Mouse (Mus musculus): ENCODE data around the gene Tnrc6b. TPM values are rescaled to one million over a fixed set of nuclear protein-coding genes. Genes with fewer than 3 reads are reported as not detected.
A peak's percentile ranks its signal among the peaks of the same experiment; 100 is the strongest.

The Tnrc6b gene
- polyA plus RNA-seq, 1 experiment from 2014 or later: 9.6 TPM

DNA sequence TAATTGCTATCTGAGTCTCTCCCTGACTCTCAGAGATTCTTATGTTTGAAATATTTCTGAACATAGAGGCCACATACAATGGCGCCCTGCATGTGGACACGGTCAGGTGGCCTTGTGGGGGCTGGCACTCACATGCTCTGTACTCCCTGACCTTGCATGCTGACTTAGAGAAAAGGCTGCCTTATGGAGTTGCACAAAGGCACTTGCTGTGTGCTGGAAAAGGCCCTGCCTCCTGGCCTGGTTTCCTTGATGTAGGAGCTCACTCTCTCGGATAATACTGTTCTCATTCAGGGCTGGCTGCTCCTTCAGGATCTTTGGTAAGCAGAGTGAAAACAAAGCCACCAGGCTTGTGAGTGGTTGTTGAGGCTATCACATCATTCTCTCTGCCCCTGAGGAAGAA lies 27.1 kb upstream of the Tnrc6b start:
- H3K4me1 ChIP-seq (ENCODE audit: insufficient read depth): peaks cover 55% of the 10 kb centered on the region
- H3K9ac ChIP-seq (replicated peaks): no peak overlapping the region
- H3K4me3 ChIP-seq (ENCODE audit: low read depth, low read length): no peak overlapping the region
- no peaks in the 10 kb centered on the region for H3K9me3 ChIP-seq (ENCODE audit: low read length)
- H3K27ac ChIP-seq (ENCODE audit: low read depth): no peak overlapping the region
- H3K4me2 ChIP-seq (ENCODE audit: low read depth, low read length): no peak overlapping the region
- ATAC-seq (no peak), DNase-seq (no peak)
- 68% methylated on average over 3 of the region's 3 CpGs for WGBS (ENCODE audit: insufficient replicate concordance)
- no peaks in the 10 kb centered on the region for H3K27me3 ChIP-seq (ENCODE audit: insufficient read depth, low read length)
- TF ChIP-seq EP300 (IDR thresholded peaks at IDR 0.05; ENCODE audit: low read depth) (no peak), CTCF (IDR thresholded peaks at IDR 0.05; ENCODE audit: low read depth) (no peak)
- no peaks in the 10 kb centered on the region for H3K36me3 ChIP-seq (replicated peaks; ENCODE audit: insufficient read depth, low read length)

DNA sequence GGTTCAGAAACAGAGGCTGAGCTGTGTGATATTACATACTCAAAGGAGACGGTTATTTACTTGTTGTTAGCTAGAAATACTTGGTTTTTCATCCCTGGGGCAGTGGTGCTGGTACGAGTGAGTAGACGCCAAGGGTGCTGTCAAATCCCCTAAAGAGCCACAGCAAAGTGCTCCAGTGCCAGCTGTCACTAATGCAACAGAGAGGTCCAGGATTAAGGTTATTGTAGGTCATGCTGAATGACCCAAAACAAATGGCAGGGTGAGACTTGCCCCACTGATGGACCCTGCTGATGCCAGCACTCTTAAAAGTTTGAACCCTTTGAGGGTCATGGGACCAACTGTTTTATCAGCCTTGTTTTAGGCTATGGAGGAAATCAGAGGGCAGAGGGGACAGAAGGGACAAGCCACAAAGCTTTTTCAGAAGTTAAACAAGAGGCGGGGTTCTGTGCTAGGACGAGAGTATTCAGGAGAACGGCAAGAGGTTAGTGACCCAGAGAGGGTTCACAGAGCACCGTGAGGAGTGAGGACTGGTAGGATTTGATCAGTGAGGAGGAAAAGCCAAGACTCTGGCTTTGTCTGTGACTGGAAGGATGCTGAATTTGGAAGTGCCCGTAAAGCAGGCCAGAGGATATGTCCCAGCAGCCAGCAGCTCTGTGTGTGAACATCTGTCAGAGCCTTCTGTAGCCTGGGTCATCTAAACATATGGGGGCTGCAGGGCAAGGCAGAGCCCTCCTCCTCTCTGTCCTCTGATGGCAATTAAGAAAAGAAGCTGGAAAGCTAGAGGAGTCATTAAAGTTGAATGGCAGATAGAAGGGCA lies 26.1 kb upstream of the Tnrc6b start:
- WGBS (ENCODE audit: insufficient replicate concordance): 36% methylated on average over 8 of the region's 8 CpGs
- Histone ChIP-seq H3K27ac (ENCODE audit: low read depth) (peak overlapping the region; percentile 63), H3K9ac (replicated peaks) (no peak overlapping the region; the same call in 1 of the 2 replicates), H3K4me3 (ENCODE audit: low read depth, low read length) (no peak overlapping the region), H3K4me1 (ENCODE audit: insufficient read depth) (peaks cover 47% of the 10 kb centered on the region), H3K27me3 (ENCODE audit: insufficient read depth, low read length) (no peaks in the 10 kb centered on the region), H3K9me3 (ENCODE audit: low read length) (no peaks in the 10 kb centered on the region), H3K36me3 (replicated peaks; ENCODE audit: insufficient read depth, low read length) (no peaks in the 10 kb centered on the region), H3K4me2 (ENCODE audit: low read depth, low read length) (no peak overlapping the region)
- no peak for TF ChIP-seq CTCF (IDR thresholded peaks at IDR 0.05; ENCODE audit: low read depth)
- TF ChIP-seq EP300 (IDR thresholded peaks at IDR 0.05; ENCODE audit: low read depth): no peak
- peak; percentile 28; the same call in 1 of the 2 replicates for ATAC-seq
- DNase-seq: no peak

DNA sequence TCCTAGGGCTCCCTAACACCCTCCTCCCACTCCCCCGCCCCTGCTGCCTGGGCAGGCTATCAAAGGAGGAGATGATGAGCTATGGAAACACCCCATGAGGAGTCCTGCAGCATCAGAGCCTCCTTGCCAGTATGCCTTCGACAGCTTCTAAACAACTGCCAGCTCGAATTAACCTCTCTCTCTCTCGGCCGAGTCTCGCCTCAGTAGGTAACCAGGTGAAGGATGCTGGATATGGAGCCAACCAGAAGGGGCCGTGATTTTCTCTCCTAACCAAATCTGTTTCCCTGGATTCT lies 25.6 kb upstream of the Tnrc6b start:
- H3K27ac ChIP-seq (ENCODE audit: low read depth): no peak overlapping the region
- no peaks in the 10 kb centered on the region for H3K9me3 ChIP-seq (ENCODE audit: low read length)
- peaks cover 46% of the 10 kb centered on the region for H3K4me1 ChIP-seq (ENCODE audit: insufficient read depth)
- TF ChIP-seq EP300 (IDR thresholded peaks at IDR 0.05; ENCODE audit: low read depth): no peak
- TF ChIP-seq CTCF (IDR thresholded peaks at IDR 0.05; ENCODE audit: low read depth): no peak
- ATAC-seq (no peak), DNase-seq (no peak)
- H3K27me3 ChIP-seq (ENCODE audit: insufficient read depth, low read length): no peaks in the 10 kb centered on the region
- no peak overlapping the region; the same call in 1 of the 2 replicates for H3K9ac ChIP-seq (replicated peaks)
- no peak overlapping the region for H3K4me2 ChIP-seq (ENCODE audit: low read depth, low read length)
- H3K4me3 ChIP-seq (ENCODE audit: low read depth, low read length): no peak overlapping the region
- no peaks in the 10 kb centered on the region for H3K36me3 ChIP-seq (replicated peaks; ENCODE audit: insufficient read depth, low read length)
- WGBS (ENCODE audit: insufficient replicate concordance): 64% methylated on average over 7 of the region's 7 CpGs

DNA sequence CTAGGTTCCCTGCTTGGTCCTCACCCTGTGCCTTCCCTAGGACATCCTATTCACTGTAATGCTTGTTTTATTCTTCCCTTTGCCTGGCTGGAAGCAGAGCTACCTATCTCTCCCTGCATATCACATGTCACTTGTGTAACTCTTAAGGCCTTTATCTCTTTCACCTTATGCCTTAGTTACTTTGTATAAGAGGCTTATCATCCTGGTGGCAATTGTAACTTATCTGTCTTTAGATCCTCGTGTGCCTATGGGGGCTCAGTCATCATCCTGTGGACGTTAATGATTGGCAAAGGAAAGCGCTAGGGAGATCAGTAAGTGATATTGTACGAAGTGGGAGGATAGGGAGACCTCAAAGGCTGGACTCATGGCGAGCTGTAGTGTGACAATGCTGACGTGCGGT lies 22.6 kb upstream of the Tnrc6b start:
- Histone ChIP-seq H3K4me1 (ENCODE audit: insufficient read depth) (peaks cover 21% of the 10 kb centered on the region), H3K36me3 (replicated peaks; ENCODE audit: insufficient read depth, low read length) (no peaks in the 10 kb centered on the region), H3K4me3 (ENCODE audit: low read depth, low read length) (no peak overlapping the region), H3K9ac (replicated peaks) (no peak overlapping the region), H3K9me3 (ENCODE audit: low read length) (no peaks in the 10 kb centered on the region), H3K27me3 (ENCODE audit: insufficient read depth, low read length) (no peaks in the 10 kb centered on the region), H3K4me2 (ENCODE audit: low read depth, low read length) (no peak overlapping the region), H3K27ac (ENCODE audit: low read depth) (no peak overlapping the region)
- WGBS (ENCODE audit: insufficient replicate concordance): 42% methylated on average over 7 of the region's 7 CpGs
- ATAC-seq (no peak), DNase-seq (no peak)
- TF ChIP-seq EP300 (IDR thresholded peaks at IDR 0.05; ENCODE audit: low read depth) (no peak), CTCF (IDR thresholded peaks at IDR 0.05; ENCODE audit: low read depth) (no peak)

DNA sequence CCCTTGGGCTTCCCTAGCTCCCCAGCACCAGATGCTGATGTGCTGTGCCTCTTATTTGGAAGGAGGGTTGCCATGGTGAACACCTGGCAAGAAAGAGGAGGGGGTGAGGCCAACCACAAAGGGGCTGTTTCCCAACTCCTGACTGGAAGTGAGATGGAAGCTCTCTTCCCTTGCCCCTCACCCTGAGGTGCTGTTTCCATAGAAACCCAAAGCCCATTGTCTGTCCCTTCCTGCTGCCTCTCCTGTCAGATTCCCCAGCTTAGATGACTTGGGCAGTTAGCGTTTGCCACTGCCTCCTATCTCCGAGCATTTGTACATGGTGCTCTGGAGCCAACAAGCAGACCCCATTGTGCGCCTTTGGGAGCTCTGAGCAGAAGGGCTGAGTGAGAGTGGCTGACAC lies 17.6 kb upstream of the Tnrc6b start:
- 63% methylated on average over 3 of the region's 3 CpGs for WGBS (ENCODE audit: insufficient replicate concordance)
- no peak overlapping the region for H3K4me2 ChIP-seq (ENCODE audit: low read depth, low read length)

DNA sequence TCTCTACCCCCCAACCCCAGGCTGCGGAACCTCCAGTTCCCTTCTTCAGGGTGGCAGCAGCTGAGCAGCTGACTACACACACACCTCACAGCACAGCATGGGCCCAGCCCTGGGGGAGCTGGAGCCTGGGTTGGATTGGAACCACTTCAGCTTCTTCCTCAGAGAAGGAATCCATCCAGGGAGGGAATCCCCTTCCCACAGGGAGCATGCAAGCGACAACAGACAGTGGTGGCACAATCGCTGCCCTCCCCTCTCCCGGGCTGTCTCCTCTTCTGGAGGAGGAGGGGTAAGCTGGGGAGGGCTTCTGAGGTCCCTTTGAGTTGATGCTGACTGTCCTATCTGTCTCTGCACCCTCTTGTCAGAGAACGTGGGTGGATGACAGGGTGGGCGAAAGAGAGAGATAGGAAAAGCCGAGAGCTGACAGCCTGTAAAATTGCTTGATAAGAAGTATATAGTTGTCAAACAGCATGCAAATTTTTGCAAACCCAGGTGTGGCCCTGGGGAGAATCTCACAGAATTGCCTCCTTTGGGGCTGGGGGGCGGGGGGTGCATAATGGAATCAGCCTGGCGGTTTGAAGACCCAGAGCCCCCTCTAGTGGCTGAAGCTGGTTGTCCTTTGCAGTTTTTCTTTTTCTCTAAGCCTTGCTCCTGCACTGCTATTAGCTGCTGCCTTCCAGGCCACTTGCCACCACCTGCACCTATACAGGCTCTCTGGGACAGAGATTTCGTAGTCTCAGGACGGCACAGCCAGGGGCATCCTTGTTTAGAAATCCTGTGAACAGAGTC lies 16.8 kb upstream of the Tnrc6b start:
- Histone ChIP-seq H3K9ac (replicated peaks) (no peak overlapping the region), H3K4me3 (ENCODE audit: low read depth, low read length) (no peak overlapping the region), H3K4me1 (ENCODE audit: insufficient read depth) (0 out of 2 replicates have a peak, but pooled peaks cover 3% of the 10 kb centered on the region), H3K27ac (ENCODE audit: low read depth) (no peak overlapping the region), H3K9me3 (ENCODE audit: low read length) (no peaks in the 10 kb centered on the region), H3K27me3 (ENCODE audit: insufficient read depth, low read length) (no peaks in the 10 kb centered on the region), H3K4me2 (ENCODE audit: low read depth, low read length) (no peak overlapping the region), H3K36me3 (replicated peaks; ENCODE audit: insufficient read depth, low read length) (no peaks in the 10 kb centered on the region)
- WGBS (ENCODE audit: insufficient replicate concordance): 35% methylated on average over 10 of the region's 11 CpGs
- TF ChIP-seq EP300 (IDR thresholded peaks at IDR 0.05; ENCODE audit: low read depth): no peak
- peak; percentile 85 for TF ChIP-seq CTCF (IDR thresholded peaks at IDR 0.05; ENCODE audit: low read depth)
- ATAC-seq (no peak), DNase-seq (peak; percentile 76)

More for the DNA sequence above, 17.6 kb upstream of the Tnrc6b start:
- H3K9ac ChIP-seq (replicated peaks): no peak overlapping the region
- H3K4me3 ChIP-seq (ENCODE audit: low read depth, low read length): no peak overlapping the region
- ATAC-seq: no peak
- no peaks in the 10 kb centered on the region for H3K9me3 ChIP-seq (ENCODE audit: low read length)
- H3K27me3 ChIP-seq (ENCODE audit: insufficient read depth, low read length): no peaks in the 10 kb centered on the region
- H3K36me3 ChIP-seq (replicated peaks; ENCODE audit: insufficient read depth, low read length): no peaks in the 10 kb centered on the region
- TF ChIP-seq EP300 (IDR thresholded peaks at IDR 0.05; ENCODE audit: low read depth) (no peak), CTCF (IDR thresholded peaks at IDR 0.05; ENCODE audit: low read depth) (no peak)
- no peak overlapping the region for H3K27ac ChIP-seq (ENCODE audit: low read depth)
- H3K4me1 ChIP-seq (ENCODE audit: insufficient read depth): peaks cover 6% of the 10 kb centered on the region; the same call in 1 of the 2 replicates
- DNase-seq: no peak
